Mouse (Mus musculus) right cerebral cortex, postnatal 10 days (tissue): Measurements from ENCODE around the gene P2ry10.
"Not testable (repeated sequence)": the region's sequence is repeated elsewhere in the genome, so short reads cannot be mapped to it uniquely, and the experiment has no call there.

Source experiments
- DNase-seq, 2 experiments: peaks; one replicate each; pipeline ENCODE4 v3.0.0; 2021; ENCODE audit warnings: low spot score in 2 of 2

P2ry10 gene

GRCm38 (mm10) chrX:107088177-107088576 is at the start of gene P2ry10:
Gene P2ry10 (plus strand): TSS chrX:107088492.
- no peak for DNase-seq

- no peak for DNase-seq
Measured at GRCm38 (mm10) chrX:107039146-107039545, 49.1 kb upstream of the P2ry10 start.

- DNase-seq: no peak
Measured at GRCm38 (mm10) chrX:107039635-107040034, 48.7 kb upstream of the P2ry10 start.

DNA sequence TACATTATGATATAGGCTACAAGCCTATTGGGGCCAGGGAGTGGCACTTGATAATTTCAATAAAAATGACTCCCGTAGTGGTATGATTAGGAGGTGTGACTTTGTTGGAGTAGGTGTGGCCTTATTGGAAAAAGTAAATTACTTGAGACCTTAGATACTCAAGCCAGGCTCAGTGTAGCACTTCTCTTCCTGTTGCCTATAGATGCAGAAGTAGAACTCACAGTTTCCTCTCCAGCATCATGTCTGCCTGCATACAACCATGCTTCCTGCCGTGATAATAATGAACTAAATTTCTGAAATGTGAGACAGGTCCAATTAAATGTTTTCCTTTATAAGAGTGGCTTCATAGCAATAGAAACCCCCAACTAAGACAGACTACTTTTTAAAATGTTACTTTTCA is 45.9 kb upstream of the P2ry10 start:
- DNase-seq: no peak

GRCm38 (mm10) chrX:107083407-107083806 is 4.9 kb upstream of the P2ry10 start:
- DNase-seq: not testable (repeated sequence)

DNA sequence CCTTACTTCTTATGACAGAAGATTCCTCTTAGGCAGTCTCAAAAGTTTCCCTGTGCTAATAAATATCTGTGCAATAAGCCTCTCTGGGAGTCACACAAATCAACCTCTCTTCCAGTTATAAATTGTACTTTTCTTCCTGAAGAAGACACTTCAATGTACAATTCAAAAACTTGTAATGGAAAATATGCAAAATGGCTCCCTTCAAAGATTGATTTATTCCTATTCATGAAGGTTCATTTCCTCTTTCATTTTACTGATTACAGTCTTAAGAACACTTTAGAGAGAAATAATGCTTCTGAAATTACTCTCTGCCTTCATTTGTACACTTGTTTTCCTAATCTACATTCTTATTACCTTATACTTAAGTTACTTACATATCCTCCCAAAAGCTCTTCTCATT is 4.0 kb upstream of the P2ry10 start:
- DNase-seq: no peak

- DNase-seq: no peak
Measured at GRCm38 (mm10) chrX:107089131-107089530, 839 bp downstream of the P2ry10 start.

- DNase-seq: no peak
Measured at GRCm38 (mm10) chrX:107089930-107090329, 1.6 kb downstream of the P2ry10 start.

GRCm38 (mm10) chrX:107095633-107096032 is 7.3 kb downstream of the P2ry10 start:
- no peak for DNase-seq

DNA sequence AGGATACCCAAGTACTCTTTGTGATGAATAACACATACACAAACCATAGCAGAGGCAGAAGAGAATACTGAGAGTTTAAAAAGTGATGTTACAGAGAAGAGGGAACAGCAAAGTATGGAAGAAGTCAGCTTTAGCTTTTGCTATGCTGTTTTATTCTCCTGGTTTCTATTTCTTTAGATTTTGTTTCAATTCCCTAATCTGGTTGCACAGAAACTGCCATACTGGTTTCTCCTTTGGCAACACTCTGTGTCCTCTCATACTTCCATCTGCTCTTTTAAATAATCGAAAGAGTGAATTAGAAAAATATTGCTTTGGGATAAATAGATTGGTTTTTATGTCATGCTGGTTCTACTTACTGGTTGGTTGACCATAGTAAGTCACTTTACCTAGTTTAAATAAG is 28.0 kb downstream of the P2ry10 start:
- no peak for DNase-seq

GRCm38 (mm10) chrX:107116987-107117386 is 28.7 kb downstream of the P2ry10 start:
- no peak for DNase-seq

DNA sequence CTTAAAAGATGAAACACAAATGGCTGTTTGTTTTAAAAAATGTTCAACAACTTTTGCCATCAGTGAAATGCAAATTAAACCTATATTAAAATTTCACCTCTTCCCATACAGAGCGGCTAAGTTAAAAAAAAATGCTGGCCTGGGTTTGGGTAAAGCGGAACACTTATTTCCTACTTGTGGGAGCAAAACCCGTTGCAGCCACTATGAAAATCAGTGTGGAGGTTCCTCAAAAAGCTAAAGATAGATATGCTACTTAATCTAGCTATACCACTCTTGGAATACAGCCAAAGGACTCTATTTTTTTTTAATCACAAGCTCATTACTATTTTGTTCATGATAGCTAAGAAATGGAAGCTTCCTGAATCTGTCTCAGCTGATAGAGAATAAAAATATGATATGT is 54.9 kb downstream of the P2ry10 start:
- DNase-seq: no peak

DNA sequence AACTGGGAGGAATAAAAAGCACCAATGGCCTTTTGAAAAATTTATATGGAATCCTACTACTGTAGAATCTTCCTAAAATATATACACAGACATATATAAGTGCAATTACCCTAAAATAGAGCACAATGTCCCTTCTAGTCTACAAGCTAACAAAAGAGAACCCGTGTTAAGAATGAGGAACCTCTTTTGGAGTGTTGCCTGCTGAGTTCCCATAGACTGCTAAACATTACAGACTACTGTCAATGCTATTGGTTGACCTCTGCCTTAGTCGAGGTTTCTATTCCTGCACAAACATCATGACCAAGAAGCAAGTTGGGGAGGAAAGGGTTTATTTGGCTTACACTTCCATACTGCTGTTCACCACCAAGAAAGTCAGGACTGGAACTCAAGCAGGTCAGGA is 55.6 kb downstream of the P2ry10 start:
- DNase-seq: no peak

DNA sequence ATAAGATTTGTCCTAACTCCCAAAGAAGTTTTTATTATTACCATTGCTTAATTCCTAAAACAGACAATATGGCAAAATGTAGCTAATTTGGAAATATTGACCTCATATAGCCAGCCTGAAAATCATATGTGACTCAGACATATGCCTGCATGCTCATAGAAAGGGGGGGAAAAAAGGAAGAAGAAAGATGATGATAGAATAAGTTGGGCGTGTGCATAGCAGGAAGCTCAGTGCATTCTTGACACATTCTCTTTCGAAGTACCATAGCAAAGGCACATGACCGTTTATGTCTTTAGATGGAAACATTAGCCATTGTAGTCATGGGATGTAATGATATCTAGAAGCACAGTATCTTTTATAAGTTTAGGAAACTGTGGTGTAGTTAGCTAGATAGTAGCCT is 60.4 kb downstream of the P2ry10 start, which contains the start of gene P2ry10b:
Gene P2ry10b (plus strand): TSS at position 247 of the 400 bp plus-strand sequence.
- DNase-seq: no peak

DNA sequence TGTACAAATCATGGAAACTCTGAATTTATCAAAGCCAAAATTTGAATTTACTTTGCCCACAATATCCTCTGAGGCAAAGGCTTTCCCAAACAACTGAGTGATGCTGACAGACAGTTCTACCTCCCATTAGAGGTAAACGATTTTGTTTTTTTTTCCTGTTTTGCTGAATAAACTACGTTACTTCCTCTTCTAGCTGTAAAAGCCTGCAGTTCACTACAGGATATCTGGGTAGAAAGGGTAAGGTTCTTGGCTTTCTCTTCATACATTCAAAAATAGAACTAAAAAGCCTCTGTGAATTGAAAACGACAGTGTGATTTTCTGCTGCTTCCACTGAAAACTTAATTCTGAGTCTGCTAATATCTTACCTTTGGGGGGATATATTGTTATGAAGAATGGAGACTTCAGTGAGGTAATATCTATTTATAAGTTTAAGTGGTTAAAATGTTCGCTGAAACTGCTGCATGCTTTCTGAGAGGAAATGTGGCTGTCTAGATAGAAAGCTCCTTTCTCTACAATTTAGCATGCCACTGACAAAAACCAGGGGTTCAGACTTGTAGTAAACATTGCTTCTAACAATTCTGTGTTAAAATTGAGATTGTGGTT is 61.2 kb downstream of the P2ry10 start:
- DNase-seq: no peak

- DNase-seq: peak; percentile 18 to 23
Measured at GRCm38 (mm10) chrX:107150027-107150426, 61.7 kb downstream of the P2ry10 start.

DNA sequence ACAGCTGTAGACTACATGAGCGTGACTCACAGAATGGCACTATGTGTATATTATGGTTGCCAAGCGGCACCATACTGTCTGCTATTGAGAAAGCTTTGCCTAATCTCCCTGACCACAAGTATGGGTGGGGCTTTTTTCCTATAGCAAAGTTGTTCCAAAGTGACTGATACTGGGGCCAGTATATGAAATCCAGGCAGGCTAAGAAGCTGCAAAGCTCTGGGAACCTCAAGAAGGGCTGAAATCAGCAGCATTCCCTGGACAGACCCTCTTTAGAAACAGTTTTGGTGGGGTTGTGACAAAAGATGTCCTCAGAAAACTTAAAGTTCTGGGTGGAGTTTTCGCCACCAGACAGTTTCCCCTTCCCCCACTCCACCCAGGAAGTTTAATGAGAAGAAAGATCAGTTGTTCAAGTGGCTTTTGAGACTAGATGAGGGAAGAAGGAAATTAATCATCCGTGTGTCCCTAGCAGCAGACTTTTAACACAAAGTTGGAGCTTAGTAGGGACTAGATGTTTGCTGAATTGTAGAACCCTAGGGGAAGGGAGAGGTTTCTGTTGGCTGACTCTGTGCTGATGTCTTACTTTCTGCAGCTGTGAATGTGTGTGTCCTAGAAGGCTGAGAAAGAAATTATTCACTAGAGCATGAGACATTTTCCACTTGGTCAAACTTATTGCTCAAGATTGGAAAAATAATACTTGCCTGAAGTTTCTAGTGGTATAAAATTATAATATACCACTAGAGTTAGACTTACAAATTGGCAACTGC is 62.6 kb downstream of the P2ry10 start:
- DNase-seq: no peak
